Mouse (Mus musculus) hindbrain, embryonic 15.5 days (tissue): Measurements from ENCODE around the gene Itga8. TPM values are rescaled to one million over a fixed set of nuclear protein-coding genes. Genes with fewer than 3 reads are reported as not detected.

ENCODE experiments used
- ATAC-seq: fragments of 200-750 bp; cut with Nextera tagmentation; 2 replicates; pipeline ENCODE4 v1.8.0; 2017; ENCODE audit warnings: low read depth, moderate number of reproducible peaks, moderate TSS enrichment; ENCODE audit not compliant: low FRiP score
- H3K27ac ChIP-seq: fragments of 300-500 bp; sonication (generic); replicated peaks from 2 replicates; pipeline ENCODE4 v1.5.1; 2015; ENCODE audit warnings: mild to moderate bottlenecking, inconsistent platforms
- H3K27me3 ChIP-seq: fragments of 300-500 bp; sonication (generic); 2 replicates; pipeline ENCODE4 v1.6.1; 2015; ENCODE audit warnings: control low read depth, inconsistent platforms
- H3K36me3 ChIP-seq: fragments of 300-500 bp; sonication (generic); 2 replicates; pipeline ENCODE4 v1.6.1; 2015; ENCODE audit warnings: control low read depth, inconsistent platforms
- H3K4me1 ChIP-seq: fragments of 300-500 bp; sonication (generic); replicated peaks from 2 replicates; pipeline ENCODE4 v1.6.1; 2015; ENCODE audit warnings: control low read depth, inconsistent platforms
- H3K4me2 ChIP-seq: fragments of 300-500 bp; sonication (generic); 2 replicates; pipeline ENCODE4 v1.6.1; 2015; ENCODE audit warnings: moderate library complexity, mild to moderate bottlenecking, inconsistent platforms
- H3K4me3 ChIP-seq: fragments of 300-500 bp; sonication (generic); 2 replicates; pipeline ENCODE4 v1.5.1; 2015; ENCODE audit warnings: mild to moderate bottlenecking, inconsistent platforms
- H3K9ac ChIP-seq: fragments of 300-500 bp; sonication (generic); 2 replicates; pipeline ENCODE4 v1.6.1; 2015; ENCODE audit warnings: inconsistent platforms
- H3K9me3 ChIP-seq: fragments of 300-500 bp; sonication (generic); 2 replicates; pipeline ENCODE4 v1.6.1; 2016; ENCODE audit warnings: control low read depth, inconsistent platforms
- WGBS: fragments of 180-500 bp; shearing (Covaris S2); methylation state at CpG from one replicate; pipeline ENCODE4 v1.1.7; 2015; 5-methylcytosine and 5-hydroxymethylcytosine counted together
- polyA plus RNA-seq: library from polyadenylated mRNA; unstranded; fragments of >200 nt; fragmentation: Nextera tagmentation; extraction: Ambion mirVana; gene quantifications from 2 replicates; pipeline ENCODE4 v1.2.1, GENCODE M21; 2015

Itga8 gene
- polyA plus RNA-seq, 1 experiment from 2014 or later = 2.6 TPM

- no peaks in the 10 kb centered on the region for H3K27me3 ChIP-seq
- H3K9ac ChIP-seq = no peak overlapping the region
- H3K36me3 ChIP-seq = no peaks in the 10 kb centered on the region
- no peak overlapping the region for H3K27ac ChIP-seq
- 77% methylated on average over 4 of the region's 4 CpGs for WGBS
- no peak overlapping the region for H3K4me2 ChIP-seq
- no peak for ATAC-seq
- no peaks in the 10 kb centered on the region for H3K9me3 ChIP-seq
- H3K4me3 ChIP-seq = no peak overlapping the region
- no peaks in the 10 kb centered on the region for H3K4me1 ChIP-seq
These were observed 16.3 kb upstream of the Itga8 start for GRCm38 (mm10) chr2:12318036-12318435.

GRCm38 (mm10) chr2:12317343-12317742 lies 15.6 kb upstream of the Itga8 start:
- Histone ChIP-seq H3K4me2 (no peak overlapping the region), H3K9me3 (no peaks in the 10 kb centered on the region), H3K27ac (no peak overlapping the region), H3K4me3 (no peak overlapping the region), H3K36me3 (no peaks in the 10 kb centered on the region), H3K4me1 (no peaks in the 10 kb centered on the region), H3K27me3 (no peaks in the 10 kb centered on the region), H3K9ac (no peak overlapping the region)
- ATAC-seq = no peak
- 79% methylated on average over 5 of the region's 5 CpGs for WGBS

- Histone ChIP-seq H3K27ac (no peak overlapping the region), H3K4me1 (no peaks in the 10 kb centered on the region), H3K4me3 (no peak overlapping the region), H3K27me3 (no peaks in the 10 kb centered on the region), H3K36me3 (no peaks in the 10 kb centered on the region), H3K4me2 (no peak overlapping the region), H3K9ac (no peak overlapping the region), H3K9me3 (no peaks in the 10 kb centered on the region)
- 35% methylated on average over 7 of the region's 7 CpGs for WGBS
- ATAC-seq = no peak
These were observed 14.6 kb upstream of the Itga8 start for GRCm38 (mm10) chr2:12316361-12316760.

GRCm38 (mm10) chr2:12314028-12314427 lies 12.3 kb upstream of the Itga8 start:
- H3K4me1 ChIP-seq = no peaks in the 10 kb centered on the region
- 80% methylated on average over 6 of the region's 6 CpGs for WGBS
- no peaks in the 10 kb centered on the region for H3K27me3 ChIP-seq
- no peak for ATAC-seq
- no peak overlapping the region for H3K27ac ChIP-seq
- H3K9me3 ChIP-seq = no peaks in the 10 kb centered on the region
- H3K9ac ChIP-seq = no peak overlapping the region
- H3K4me2 ChIP-seq = no peak overlapping the region
- no peaks in the 10 kb centered on the region for H3K36me3 ChIP-seq
- H3K4me3 ChIP-seq = no peak overlapping the region

GRCm38 (mm10) chr2:12308466-12308865 lies 6.7 kb upstream of the Itga8 start:
- no peak for ATAC-seq
- Histone ChIP-seq H3K36me3 (no peaks in the 10 kb centered on the region), H3K4me1 (no peaks in the 10 kb centered on the region), H3K9me3 (no peaks in the 10 kb centered on the region), H3K9ac (no peak overlapping the region), H3K4me3 (no peak overlapping the region), H3K27me3 (no peaks in the 10 kb centered on the region), H3K27ac (no peak overlapping the region), H3K4me2 (no peak overlapping the region)

- Histone ChIP-seq H3K4me2 (no peak overlapping the region), H3K27me3 (no peaks in the 10 kb centered on the region; the same call in 1 of the 2 replicates), H3K4me3 (no peak overlapping the region), H3K9me3 (no peaks in the 10 kb centered on the region), H3K27ac (no peak overlapping the region), H3K36me3 (no peaks in the 10 kb centered on the region), H3K4me1 (no peaks in the 10 kb centered on the region), H3K9ac (no peak overlapping the region)
- no peak for ATAC-seq
These were observed 5.6 kb upstream of the Itga8 start for GRCm38 (mm10) chr2:12307311-12307710.

GRCm38 (mm10) chr2:12305064-12305650 lies 3.4 kb upstream of the Itga8 start:
- 84% methylated on average over 9 of the region's 9 CpGs for WGBS
- no peak overlapping the region for H3K27ac ChIP-seq
- H3K27me3 ChIP-seq = peaks cover 9% of the 10 kb centered on the region
- no peak overlapping the region for H3K9ac ChIP-seq
- H3K9me3 ChIP-seq = no peaks in the 10 kb centered on the region
- H3K4me3 ChIP-seq = no peak overlapping the region
- no peak overlapping the region for H3K4me2 ChIP-seq
- H3K4me1 ChIP-seq = peaks cover 7% of the 10 kb centered on the region
- no peaks in the 10 kb centered on the region for H3K36me3 ChIP-seq
- ATAC-seq = no peak

GRCm38 (mm10) chr2:12300449-12301228 lies 1.1 kb downstream of the Itga8 start:
- no peak for ATAC-seq
- Histone ChIP-seq H3K36me3 (no peaks in the 10 kb centered on the region), H3K4me3 (peak overlapping the region; percentile 94), H3K27ac (no peak overlapping the region), H3K9ac (no peak overlapping the region), H3K4me2 (peak overlapping the region; percentile 99), H3K27me3 (peaks cover 12% of the 10 kb centered on the region), H3K9me3 (no peaks in the 10 kb centered on the region), H3K4me1 (peaks cover 7% of the 10 kb centered on the region)
- WGBS = 77% methylated on average over 15 of the region's 15 CpGs

GRCm38 (mm10) chr2:12297287-12297686 lies 4.4 kb downstream of the Itga8 start:
- Histone ChIP-seq H3K9me3 (no peaks in the 10 kb centered on the region), H3K9ac (no peak overlapping the region), H3K4me1 (peaks cover 12% of the 10 kb centered on the region), H3K27me3 (peaks cover 12% of the 10 kb centered on the region), H3K4me3 (no peak overlapping the region), H3K4me2 (no peak overlapping the region), H3K36me3 (no peaks in the 10 kb centered on the region), H3K27ac (no peak overlapping the region)
- 73% methylated on average over 5 of the region's 5 CpGs for WGBS
- no peak for ATAC-seq

- Histone ChIP-seq H3K36me3 (no peaks in the 10 kb centered on the region), H3K27me3 (0 out of 2 replicates have a peak, but pooled peaks cover 3% of the 10 kb centered on the region), H3K27ac (no peak overlapping the region), H3K4me3 (no peak overlapping the region), H3K9ac (no peak overlapping the region), H3K4me2 (no peak overlapping the region), H3K9me3 (no peaks in the 10 kb centered on the region), H3K4me1 (peaks cover 5% of the 10 kb centered on the region; the same call in 1 of the 2 replicates)
- ATAC-seq = no peak
- 90% methylated on average over 6 of the region's 6 CpGs for WGBS
These were observed 6.6 kb downstream of the Itga8 start for GRCm38 (mm10) chr2:12295150-12295549.

GRCm38 (mm10) chr2:12294060-12294459 lies 7.7 kb downstream of the Itga8 start:
- H3K9ac ChIP-seq = no peak overlapping the region
- peaks cover 5% of the 10 kb centered on the region; the same call in 1 of the 2 replicates for H3K4me1 ChIP-seq
- no peak overlapping the region for H3K27ac ChIP-seq
- 77% methylated on average over 3 of the region's 3 CpGs for WGBS
- 0 out of 2 replicates have a peak, but pooled peaks cover 2% of the 10 kb centered on the region for H3K27me3 ChIP-seq
- H3K36me3 ChIP-seq = no peaks in the 10 kb centered on the region
- no peak overlapping the region for H3K4me3 ChIP-seq
- no peaks in the 10 kb centered on the region for H3K9me3 ChIP-seq
- H3K4me2 ChIP-seq = no peak overlapping the region
- ATAC-seq = no peak

- H3K27me3 ChIP-seq = no peaks in the 10 kb centered on the region
- WGBS = 61% methylated on average over 8 of the region's 8 CpGs
- H3K4me3 ChIP-seq = no peak overlapping the region
- H3K36me3 ChIP-seq = no peaks in the 10 kb centered on the region
- H3K9me3 ChIP-seq = no peaks in the 10 kb centered on the region
- peaks cover 5% of the 10 kb centered on the region; the same call in 1 of the 2 replicates for H3K4me1 ChIP-seq
- no peak overlapping the region for H3K27ac ChIP-seq
- no peak; the same call in 1 of the 2 replicates for ATAC-seq
- H3K4me2 ChIP-seq = no peak overlapping the region
- H3K9ac ChIP-seq = no peak overlapping the region
These were observed 8.3 kb downstream of the Itga8 start for GRCm38 (mm10) chr2:12293458-12293857.
